Mouse (Mus musculus): Measurements from ENCODE around the gene Fgd3.
A peak's percentile ranks its signal among the peaks of the same experiment; 100 is the strongest.

Fgd3 gene

DNA sequence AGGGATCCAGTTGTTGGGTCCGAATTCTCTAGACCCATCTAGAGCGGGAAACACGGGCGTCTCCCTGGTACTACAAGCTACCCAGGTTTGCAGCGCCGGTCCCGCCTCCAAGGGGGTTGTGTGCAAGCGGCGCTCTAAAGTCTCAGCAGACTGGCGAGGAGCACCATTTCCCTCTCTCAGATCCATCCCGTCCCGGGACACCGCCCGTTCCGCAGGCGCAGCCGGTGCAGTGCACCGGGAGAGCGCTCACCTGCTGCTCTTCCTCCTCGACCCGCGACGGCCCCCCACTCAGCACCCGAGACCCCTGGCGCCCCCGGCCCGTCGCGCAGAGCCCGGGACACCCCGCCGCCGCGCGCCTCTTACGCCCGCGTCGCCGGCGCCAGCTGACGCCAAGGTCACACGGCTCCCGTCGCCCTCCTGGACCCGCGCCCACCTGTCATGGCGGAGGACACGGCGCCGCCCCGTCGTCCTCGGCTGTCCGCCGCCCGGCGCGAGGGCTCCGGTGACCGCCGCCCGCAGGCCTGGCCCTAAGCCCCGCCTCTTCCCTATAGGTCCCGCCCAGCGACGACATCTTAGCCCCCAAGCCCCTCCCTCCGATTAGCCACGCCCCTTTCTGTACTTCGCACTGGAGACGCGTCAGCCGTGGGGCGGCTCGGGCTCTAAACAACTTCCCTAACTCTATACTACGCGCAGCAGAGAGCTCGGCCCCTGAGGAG is 104.4 kb downstream of the Fgd3 start, which contains the start of gene Card19:
TSS of gene Card19 (minus strand) at position 534 of the 716 bp plus-strand sequence.
- peak; percentile 98 for DNase-seq (ENCODE audit: low read depth, low spot score)

DNA sequence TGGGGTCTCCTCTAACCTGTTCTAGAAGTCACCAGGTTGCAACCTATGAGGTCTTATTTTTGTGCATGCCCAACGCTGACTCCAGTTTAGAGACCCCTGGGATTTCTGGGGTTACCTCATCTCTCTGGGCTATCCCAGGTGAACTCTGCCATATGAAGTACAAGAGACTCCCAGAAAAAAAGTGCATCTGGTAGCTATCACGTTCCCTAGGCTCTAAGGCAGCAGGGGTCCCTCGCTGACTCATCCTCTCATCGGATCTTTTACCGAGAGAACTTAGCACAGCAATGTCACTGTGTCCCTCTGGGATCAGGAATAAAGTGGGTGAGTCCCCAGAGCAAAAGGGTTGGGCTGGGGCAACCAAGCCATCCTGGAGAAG is 105.0 kb downstream of the Fgd3 start:
- no peak for DNase-seq (ENCODE audit: low read depth, low spot score)

DNA sequence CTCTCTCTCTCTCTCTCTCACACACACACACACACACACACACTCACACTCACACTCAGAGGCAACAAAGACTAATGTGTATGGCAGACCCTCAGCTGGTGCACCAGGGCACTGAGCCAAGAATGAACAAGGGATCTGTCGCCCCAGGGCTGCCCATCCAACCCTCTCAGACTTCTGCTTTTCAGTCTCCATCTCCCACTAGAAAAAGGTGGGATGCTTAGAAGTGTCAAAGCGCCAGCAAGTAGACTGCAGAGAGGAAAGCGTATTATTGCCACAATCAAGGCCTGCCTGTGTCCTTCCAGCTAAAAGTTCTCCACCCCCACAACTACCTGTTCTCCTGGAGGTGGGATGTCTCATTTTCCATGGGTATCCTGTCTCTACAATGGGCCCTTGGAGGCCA is 105.7 kb downstream of the Fgd3 start:
- DNase-seq (ENCODE audit: low read depth, low spot score), result no peak

GRCm38 (mm10) chr13:49213531-49213932 is 106.6 kb downstream of the Fgd3 start:
- DNase-seq (ENCODE audit: low read depth, low spot score), result peak; percentile 59

GRCm38 (mm10) chr13:49212711-49213500 is 107.2 kb downstream of the Fgd3 start:
- no peak for DNase-seq (ENCODE audit: low read depth, low spot score)
